Mouse (Mus musculus) spleen, adult 2 months (tissue): ENCODE results near the gene Tcp11l2. TPM values are rescaled to one million over a fixed set of nuclear protein-coding genes. Genes with fewer than 3 reads are reported as not detected.

Experiments
- DNase-seq, 2 experiments: peaks; one replicate each; pipeline versions ENCODE4 v3.0.0 to v3.0.0-alpha.2; 2012 to 2021; ENCODE audit warnings: low spot score in 2 of 2, low read depth in 1 of 2
- H3K27ac ChIP-seq: fragments of 200-500 bp; 2 replicates; pipeline ENCODE4 v1.5.1; 2012; ENCODE audit warnings: low read length, inconsistent platforms; ENCODE audit not compliant: insufficient read depth
- H3K27me3 ChIP-seq: fragments of 200-500 bp; 2 replicates; pipeline ENCODE4 v1.6.1; 2012; ENCODE audit warnings: mild to moderate bottlenecking, moderate library complexity, low read length, inconsistent platforms; ENCODE audit not compliant: control insufficient read depth, insufficient read depth
- H3K36me3 ChIP-seq: fragments of 200-500 bp; 2 replicates; pipeline ENCODE4 v1.6.1; 2012; ENCODE audit warnings: mild to moderate bottlenecking, low read length, inconsistent platforms; ENCODE audit not compliant: control insufficient read depth, insufficient read depth
- H3K4me1 ChIP-seq: fragments of 200-500 bp; 2 replicates; pipeline ENCODE4 v1.6.1; 2011; ENCODE audit warnings: inconsistent platforms; ENCODE audit not compliant: control insufficient read depth, insufficient read depth, insufficient read length
- H3K4me3 ChIP-seq: fragments of 200-500 bp; 2 replicates; pipeline ENCODE4 v1.5.1; 2011; ENCODE audit warnings: mild to moderate bottlenecking, inconsistent platforms; ENCODE audit not compliant: insufficient read depth, insufficient read length; ENCODE audit errors: extremely low read depth
- CTCF ChIP-seq: fragments of 200-500 bp; IDR thresholded peaks from 2 replicates; pipeline ENCODE4 v1.5.1; 2011; ENCODE audit warnings: mild to moderate bottlenecking, inconsistent platforms; ENCODE audit not compliant: insufficient read depth, insufficient read length, insufficient replicate concordance; ENCODE audit errors: extremely low read depth
- POLR2A ChIP-seq: fragments of 200-500 bp; IDR thresholded peaks from 2 replicates; pipeline ENCODE4 v1.6.1; 2011; ENCODE audit warnings: low read depth, low read length, inconsistent platforms
- WGBS: fragments of 180-500 bp; shearing (Covaris S2); methylation state at CpG from one replicate; pipeline ENCODE4 v1.1.7; 2018; 5-methylcytosine and 5-hydroxymethylcytosine counted together
- polyA plus RNA-seq: library from polyadenylated mRNA; depleted of rRNA; stranded (reverse); fragments of >200 nt; gene quantifications from 2 replicates; pipeline ENCODE4 v1.2.3, GENCODE M21; 2012

The Tcp11l2 gene
- polyA plus RNA-seq, 1 experiment = 81.2 TPM

DNA sequence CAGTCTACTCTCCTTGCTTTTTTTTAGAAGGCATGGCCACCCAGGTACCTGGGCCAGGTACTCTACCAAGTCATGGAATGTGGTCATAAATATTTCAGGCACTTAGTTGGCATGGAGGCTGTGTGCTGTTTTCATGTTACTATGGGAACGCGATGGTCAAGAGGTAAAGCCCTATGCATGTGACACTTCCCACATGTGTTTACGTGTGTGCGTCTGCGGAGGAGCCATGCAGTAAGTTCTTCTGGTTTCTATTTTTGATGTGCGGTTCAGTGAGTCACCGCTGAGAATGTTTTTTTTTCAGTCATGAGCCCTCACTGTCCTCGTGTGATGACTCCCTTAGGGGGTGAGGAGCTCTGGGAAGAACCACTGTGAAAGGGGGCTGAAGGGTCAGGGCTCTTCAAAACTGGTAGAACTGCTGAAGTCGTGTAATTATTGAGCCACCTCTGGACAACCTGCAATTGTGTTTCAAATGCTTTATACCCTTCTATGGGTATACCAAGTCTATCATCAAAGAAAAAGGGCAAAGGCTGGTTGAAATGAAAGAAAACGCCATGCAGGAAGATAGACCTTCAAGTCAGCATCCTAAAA lies 5.3 kb upstream of the Tcp11l2 start:
- no peaks in the 10 kb centered on the region for H3K36me3 ChIP-seq
- 58% methylated on average over 10 of the region's 10 CpGs for WGBS
- no peaks in the 10 kb centered on the region for H3K27me3 ChIP-seq
- DNase-seq = peak in 1 of 2 experiments; percentile 82
- no peak for TF ChIP-seq CTCF
- no peak for TF ChIP-seq POLR2A
- peaks cover 11% of the 10 kb centered on the region for H3K4me1 ChIP-seq
- H3K4me3 ChIP-seq = no peak overlapping the region
- H3K27ac ChIP-seq = no peak overlapping the region

- WGBS = 10% methylated on average over 5 of the region's 5 CpGs
- TF ChIP-seq CTCF = no peak
- no peak for TF ChIP-seq POLR2A
Observed at GRCm38 (mm10) chr10:84573671-84574420, 2.6 kb upstream of the Tcp11l2 start.

GRCm38 (mm10) chr10:84576029-84576394 lies 414 bp upstream of the Tcp11l2 start:
- peak in 1 of 2 experiments; percentile 84 for DNase-seq
- Histone ChIP-seq H3K4me3 (peak overlapping the region; percentile 78), H3K4me1 (peaks cover 22% of the 10 kb centered on the region), H3K27me3 (no peaks in the 10 kb centered on the region), H3K36me3 (no peaks in the 10 kb centered on the region), H3K27ac (peak overlapping the region; percentile 79)
- WGBS = under 1% methylated on average over 14 of the region's 14 CpGs
- TF ChIP-seq CTCF = no peak
- no peak for TF ChIP-seq POLR2A

More at GRCm38 (mm10) chr10:84573671-84574420, 2.6 kb upstream of the Tcp11l2 start:
- peak in 1 of 2 experiments; percentile 40 for DNase-seq
- Histone ChIP-seq H3K4me3 (no peak overlapping the region), H3K36me3 (no peaks in the 10 kb centered on the region), H3K27ac (peak overlapping the region; percentile 74), H3K27me3 (no peaks in the 10 kb centered on the region), H3K4me1 (peaks cover 19% of the 10 kb centered on the region)

- H3K4me1 ChIP-seq = peaks cover 18% of the 10 kb centered on the region
- no peaks in the 10 kb centered on the region for H3K27me3 ChIP-seq
- H3K4me3 ChIP-seq = peak overlapping the region; percentile 92
- WGBS = under 1% methylated on average over 38 of the region's 38 CpGs
- no peak for TF ChIP-seq CTCF
- no peak for TF ChIP-seq POLR2A
- no peaks in the 10 kb centered on the region for H3K36me3 ChIP-seq
- peak; percentile 73 to 76 for DNase-seq
- H3K27ac ChIP-seq = peak overlapping the region; percentile 90
Observed at GRCm38 (mm10) chr10:84577071-84577727, 773 bp downstream of the Tcp11l2 start.

- no peak overlapping the region for H3K27ac ChIP-seq
- no peak for DNase-seq
- no peak for TF ChIP-seq CTCF
- no peak for TF ChIP-seq POLR2A
- H3K4me1 ChIP-seq = peaks cover 11% of the 10 kb centered on the region; the same call in 1 of the 2 replicates
- no peak overlapping the region for H3K4me3 ChIP-seq
- H3K27me3 ChIP-seq = no peaks in the 10 kb centered on the region
- 89% methylated on average over 10 of the region's 10 CpGs for WGBS
- H3K36me3 ChIP-seq = no peaks in the 10 kb centered on the region
Observed at GRCm38 (mm10) chr10:84578738-84579137, 2.3 kb downstream of the Tcp11l2 start.

GRCm38 (mm10) chr10:84579527-84579926 lies 3.1 kb downstream of the Tcp11l2 start:
- H3K27ac ChIP-seq = no peak overlapping the region
- H3K27me3 ChIP-seq = no peaks in the 10 kb centered on the region
- no peak overlapping the region for H3K4me3 ChIP-seq
- H3K36me3 ChIP-seq = no peaks in the 10 kb centered on the region
- no peak for TF ChIP-seq CTCF
- TF ChIP-seq POLR2A = no peak
- H3K4me1 ChIP-seq = peaks cover 11% of the 10 kb centered on the region; the same call in 1 of the 2 replicates
- no peak for DNase-seq
- WGBS = 92% methylated on average over 2 of the region's 2 CpGs
